Mouse (Mus musculus): ENCODE data around the gene Dhrs3. TPM values are rescaled to one million over a fixed set of nuclear protein-coding genes. Genes with fewer than 3 reads are reported as not detected.

Gene Dhrs3
- total and polyA plus RNA-seq, 3 experiments: 7.9 to 37.7 (median 10.5) TPM

DNA sequence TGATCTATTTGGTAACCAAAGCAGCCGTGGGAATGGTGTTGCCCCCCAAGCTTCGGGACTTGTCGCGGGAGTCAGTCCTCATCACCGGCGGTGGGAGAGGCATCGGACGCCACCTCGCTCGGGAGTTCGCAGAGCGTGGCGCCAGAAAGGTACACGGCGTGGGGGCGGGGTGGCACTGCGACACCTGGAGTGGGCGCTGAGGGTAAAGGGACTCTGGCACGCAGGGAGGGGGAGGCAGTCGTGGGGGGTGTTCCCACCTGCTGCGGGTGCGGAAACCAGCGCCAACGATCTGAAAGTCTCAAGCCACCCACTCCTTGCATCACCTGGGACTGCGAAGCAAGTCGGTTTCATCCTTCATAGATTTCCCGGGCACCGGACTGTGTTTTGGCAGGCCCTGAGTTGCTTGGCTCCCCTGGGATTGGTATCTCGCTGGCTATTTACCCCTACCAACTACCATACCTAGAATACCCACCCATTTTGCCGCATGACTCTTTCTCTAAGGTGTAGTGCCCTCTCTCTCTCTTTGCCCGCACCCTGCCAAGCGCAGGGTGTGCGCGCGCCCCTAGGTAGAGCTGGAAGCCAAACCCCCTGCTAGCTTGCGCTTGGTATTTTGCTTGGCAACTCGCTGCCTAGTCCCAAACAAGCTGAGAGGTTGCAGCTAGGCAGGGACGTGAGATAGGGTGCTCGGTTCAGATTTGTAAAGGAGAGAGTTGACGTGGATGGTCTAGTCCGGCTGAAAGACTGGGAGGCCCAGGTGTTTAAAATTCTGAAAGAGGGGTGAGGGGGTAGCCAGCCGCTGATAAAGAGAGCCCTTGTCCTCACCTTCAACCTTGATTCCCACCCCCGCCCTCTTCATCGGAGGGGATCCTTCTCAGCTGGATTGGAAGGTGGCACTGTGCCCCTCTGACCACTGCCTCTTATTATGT lies 1.2 kb downstream of the Dhrs3 start (continued):
- TF ChIP-seq ELF1 (IDR thresholded peaks at IDR 0.05; ENCODE audit: low read depth, low read length) (0 out of 2 replicates have a peak, but pooled peaks have one; percentile 23), MAZ (IDR thresholded peaks at IDR 0.05; ENCODE audit: low read depth, low read length) (no peak; the same call in 1 of the 2 replicates), JUND (conservative IDR thresholded peaks at IDR 0.05; ENCODE audit: low read depth, low read length) (no peak), CTCF (conservative IDR thresholded peaks at IDR 0.05 in 1 of 2, IDR thresholded peaks at IDR 0.05 in 1 of 2; ENCODE audit: low read depth in 2 of 2, low read length in 2 of 2) (no peak), MXI1 (IDR thresholded peaks at IDR 0.05; ENCODE audit: low read depth, low read length) (peak; percentile 61), TBP (conservative IDR thresholded peaks at IDR 0.05; ENCODE audit: low read depth, low read length) (no peak), ZKSCAN1 (IDR thresholded peaks at IDR 0.05; ENCODE audit: borderline replicate concordance, low read depth, low read length) (no peak), UBTF (IDR thresholded peaks at IDR 0.05; ENCODE audit: low read depth, low read length) (no peak), MAFK (IDR thresholded peaks at IDR 0.05; ENCODE audit: insufficient replicate concordance, low read length) (no peak), JUN (IDR thresholded peaks at IDR 0.05; ENCODE audit: insufficient read depth, low read depth, low read length) (no peak), RCOR1 (conservative IDR thresholded peaks at IDR 0.05; ENCODE audit: low read depth, low read length) (no peak), SIN3A (IDR thresholded peaks at IDR 0.05; ENCODE audit: low read length) (peak; percentile 43; the same call in 1 of the 2 replicates), POLR2AphosphoS2 (IDR thresholded peaks at IDR 0.05; ENCODE audit: low read depth, low read length) (no peak), PAX5 (IDR thresholded peaks at IDR 0.05; ENCODE audit: low read length) (no peak), ZNF384 (IDR thresholded peaks at IDR 0.05; ENCODE audit: low read depth, low read length) (no peak), HCFC1 (IDR thresholded peaks at IDR 0.05; ENCODE audit: low read depth, low read length) (0 out of 2 replicates have a peak, but pooled peaks have one; percentile 26)

DNA sequence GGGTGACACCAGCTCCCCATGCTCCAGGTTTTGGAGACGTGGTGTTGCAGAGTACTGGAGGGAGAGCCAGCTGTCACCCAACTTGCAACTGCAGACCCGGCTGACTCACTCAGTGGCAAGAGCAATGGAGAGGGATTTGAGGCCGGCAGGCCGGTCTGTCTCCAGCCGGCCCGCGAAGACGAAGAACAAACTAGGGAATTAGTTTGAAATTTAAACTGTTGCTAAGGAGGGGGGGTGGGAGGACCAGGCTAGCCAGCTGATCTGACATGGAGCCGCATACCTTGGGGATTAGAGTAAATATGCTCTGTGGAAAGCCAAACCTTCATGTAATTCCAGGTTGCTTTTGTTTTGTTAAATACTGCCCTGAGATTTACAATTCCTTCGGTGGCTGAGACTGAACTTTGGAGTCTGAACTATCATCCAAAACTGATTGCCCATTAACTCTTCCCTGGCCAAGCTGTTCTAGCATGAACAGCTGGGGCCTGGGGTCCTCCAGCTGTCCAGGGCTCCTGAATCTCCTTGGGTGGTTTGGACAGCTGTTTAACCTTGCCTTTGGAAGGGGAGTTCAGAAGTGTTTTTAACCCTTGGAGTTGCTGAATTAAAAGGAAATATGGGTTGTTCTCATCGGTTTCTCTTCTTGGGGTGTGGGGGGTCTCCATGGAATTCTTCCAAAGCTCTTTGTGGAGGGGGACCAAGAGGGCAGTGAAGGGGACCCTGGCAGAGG lies 2.0 kb downstream of the Dhrs3 start:
- dilution Hi-C loops (cut with MboI; ENCODE audit: extremely low pct_ligation_motif_present, extremely low pct_unique_long_range_greater_than_20kb, low sequenced_read_pairs): loop anchor here (25.0 kb wide), 1 partner anchor 93 kb away; no protein-coding TSS in a partner anchor
- Histone ChIP-seq H3K4me2 (ENCODE audit: insufficient read depth, low read depth, poor library complexity, severe bottlenecking) (peak overlapping the region; percentile 84), H3K27ac (ENCODE audit: insufficient read depth, low read depth) (no peak overlapping the region), H3K27me3 (replicated peaks) (no peaks in the 10 kb centered on the region), H3K9ac (ENCODE audit: insufficient read depth, low read depth) (peak overlapping the region; percentile 87), H3K4me3 (replicated peaks in 1 of 3; ENCODE audit: low read depth in 2 of 3, low read length in 2 of 3, poor library complexity in 1 of 3) (peak overlapping the region in 2 of 3 experiments; percentile 58 to 79), H3K9me3 (replicated peaks; ENCODE audit: low read length) (peaks cover 2% of the 10 kb centered on the region), H3K36me3 (replicated peaks in 1 of 2; ENCODE audit: control insufficient read depth in 1 of 2, insufficient read depth in 1 of 2, low read length in 1 of 2) (peaks cover 6 to 16% of the 10 kb centered on the region in 2 experiments), H3K4me1 (ENCODE audit: control insufficient read depth in 1 of 2, insufficient read depth in 2 of 2) (peaks cover 18 to 48% of the 10 kb centered on the region in 2 experiments), H3K79me2 (replicated peaks; ENCODE audit: control insufficient read depth, extremely low read depth, insufficient read depth, poor library complexity, severe bottlenecking) (peaks cover 25% of the 10 kb centered on the region)
- in situ Hi-C loops (cut with MboI; ENCODE audit: low pct_ligation_motif_present, low pct_unique_long_range_greater_than_20kb, low sequenced_read_pairs): loop anchor here (5.0 to 25.0 kb wide), 4 partner anchors 153 to 393 kb away; partner anchors contain the start of gene Gm13124
- DNase-seq (ENCODE audit: extremely low read depth): no peak
- TF ChIP-seq ZMIZ1 (IDR thresholded peaks at IDR 0.05; ENCODE audit: low read depth, low read length): no peak
- TF ChIP-seq POLR2AphosphoS2 (IDR thresholded peaks at IDR 0.05; ENCODE audit: low read depth, low read length): no peak
- no peak for TF ChIP-seq CTCF (conservative IDR thresholded peaks at IDR 0.05 in 1 of 2, IDR thresholded peaks at IDR 0.05 in 1 of 2; ENCODE audit: low read depth in 2 of 2, low read length in 2 of 2)
- no peak for TF ChIP-seq EP300 (IDR thresholded peaks at IDR 0.05; ENCODE audit: low read length)
- TF ChIP-seq CHD1 (IDR thresholded peaks at IDR 0.05; ENCODE audit: low read depth, low read length): no peak
- TF ChIP-seq MYC (IDR thresholded peaks at IDR 0.05; ENCODE audit: low read depth, low read length): no peak
- TF ChIP-seq PAX5 (IDR thresholded peaks at IDR 0.05; ENCODE audit: low read length): no peak
- TF ChIP-seq ETS1 (conservative IDR thresholded peaks at IDR 0.05; ENCODE audit: low read depth, low read length): no peak
- no peak for TF ChIP-seq E2F4 (IDR thresholded peaks at IDR 0.05; ENCODE audit: insufficient replicate concordance, low read depth, low read length)
- no peak for TF ChIP-seq TBP (conservative IDR thresholded peaks at IDR 0.05; ENCODE audit: low read depth, low read length)
- no peak for TF ChIP-seq UBTF (IDR thresholded peaks at IDR 0.05; ENCODE audit: low read depth, low read length)
- TF ChIP-seq KAT2A (IDR thresholded peaks at IDR 0.05; ENCODE audit: insufficient replicate concordance, low read length): no peak
- no peak for TF ChIP-seq USF1 (IDR thresholded peaks at IDR 0.05; ENCODE audit: low read depth, low read length)
- TF ChIP-seq ELF1 (IDR thresholded peaks at IDR 0.05; ENCODE audit: low read depth, low read length): no peak
- no peak for TF ChIP-seq RCOR1 (conservative IDR thresholded peaks at IDR 0.05; ENCODE audit: low read depth, low read length)
- no peak for TF ChIP-seq USF2 (conservative IDR thresholded peaks at IDR 0.05; ENCODE audit: low read depth, low read length)
- TF ChIP-seq ZC3H11A (IDR thresholded peaks at IDR 0.05; ENCODE audit: low read depth, low read length): no peak
